Mouse (Mus musculus) embryonic facial prominence, embryonic 12.5 days (tissue): ENCODE measurements around the gene Rps7. TPM values are rescaled to one million over a fixed set of nuclear protein-coding genes. Genes with fewer than 3 reads are reported as not detected.

Experiments
- ATAC-seq: fragments of 200-750 bp; cut with Nextera tagmentation; 2 replicates; pipeline ENCODE4 v1.8.0; 2017; ENCODE audit not compliant: insufficient number of reproducible peaks, insufficient read depth, low FRiP score, low TSS enrichment
- H3K27ac ChIP-seq: fragments of 300-500 bp; sonication (generic); 2 replicates; pipeline ENCODE4 v1.5.1; 2016; ENCODE audit warnings: mild to moderate bottlenecking
- H3K27me3 ChIP-seq: fragments of 300-500 bp; sonication (generic); 2 replicates; pipeline ENCODE4 v1.6.1; 2016; ENCODE audit warnings: mild to moderate bottlenecking, moderate library complexity
- H3K36me3 ChIP-seq: fragments of 300-500 bp; sonication (generic); 2 replicates; pipeline ENCODE4 v1.6.1; 2016; ENCODE audit warnings: mild to moderate bottlenecking
- H3K4me1 ChIP-seq: fragments of 300-500 bp; sonication (generic); 2 replicates; pipeline ENCODE4 v1.6.1; 2016
- H3K4me2 ChIP-seq: fragments of 300-500 bp; sonication (generic); replicated peaks from 2 replicates; pipeline ENCODE4 v1.6.1; 2016; ENCODE audit warnings: mild to moderate bottlenecking, moderate library complexity
- H3K4me3 ChIP-seq: fragments of 300-500 bp; sonication (generic); 2 replicates; pipeline ENCODE4 v1.5.1; 2016; ENCODE audit warnings: mild to moderate bottlenecking
- H3K9ac ChIP-seq: fragments of 300-500 bp; sonication (generic); 2 replicates; pipeline ENCODE4 v1.6.1; 2016; ENCODE audit warnings: mild to moderate bottlenecking, moderate library complexity
- H3K9me3 ChIP-seq: fragments of 300-500 bp; sonication (generic); 2 replicates; pipeline ENCODE4 v1.6.1; 2016; ENCODE audit warnings: mild to moderate bottlenecking, moderate library complexity
- WGBS: fragments of 180-500 bp; shearing (Covaris S2); methylation state at CpG from one replicate; pipeline ENCODE4 v1.1.7; 2016; 5-methylcytosine and 5-hydroxymethylcytosine counted together
- polyA plus RNA-seq: library from polyadenylated mRNA; unstranded; fragments of >200 nt; fragmentation: Nextera tagmentation; extraction: Ambion mirVana; gene quantifications from 2 replicates; pipeline ENCODE4 v1.2.1, GENCODE M21; 2016

Rps7 gene
- 708 and 761 TPM in 2 replicates for polyA plus RNA-seq

- 7% methylated on average over 69 of the region's 69 CpGs for WGBS
- Histone ChIP-seq H3K9me3 (no peaks in the 10 kb centered on the region), H3K27ac (peak within 1 kb of the TSS; percentile 94), H3K4me2 (peak within 1 kb of the TSS; percentile 84), H3K4me3 (peak within 1 kb of the TSS; percentile 89), H3K36me3 (peaks cover 38% of the 10 kb centered on the region), H3K27me3 (no peaks in the 10 kb centered on the region), H3K4me1 (peaks cover 9% of the 10 kb centered on the region), H3K9ac (peak within 1 kb of the TSS; percentile 98)
- peak; percentile 96 for ATAC-seq
Measured at GRCm38 (mm10) chr12:28635535-28636476, at the start of gene Rps7. Gene Rps7, minus strand, starts transcription at chr12:28635953.

GRCm38 (mm10) chr12:28684674-28685073, 48.9 kb upstream of the Rps7 start:
- Histone ChIP-seq H3K36me3 (peaks cover 24% of the 10 kb centered on the region), H3K4me1 (no peaks in the 10 kb centered on the region), H3K4me3 (no peak overlapping the region), H3K4me2 (no peak overlapping the region), H3K9ac (no peak overlapping the region), H3K27me3 (no peaks in the 10 kb centered on the region), H3K27ac (no peak overlapping the region), H3K9me3 (no peaks in the 10 kb centered on the region)
- WGBS: 90% methylated on average over 1 of the region's 1 CpGs
- no peak for ATAC-seq

GRCm38 (mm10) chr12:28675925-28676209, 40.1 kb upstream of the Rps7 start:
- 64% methylated on average over 5 of the region's 5 CpGs for whole genome bisulfite sequencing
- Histone ChIP-seq H3K27me3 (no peaks in the 10 kb centered on the region), H3K9ac (peak overlapping the region; percentile 65), H3K36me3 (peaks cover 18% of the 10 kb centered on the region; the same call in 1 of the 2 replicates), H3K27ac (peak overlapping the region; percentile 95), H3K4me1 (0 out of 2 replicates have a peak, but pooled peaks cover 9% of the 10 kb centered on the region), H3K4me3 (peak overlapping the region; percentile 52), H3K4me2 (peak overlapping the region; percentile 60), H3K9me3 (no peaks in the 10 kb centered on the region)
- 0 out of 2 replicates have a peak, but pooled peaks have one; percentile 31 for ATAC-seq

- peak within 1 kb of the TSS; percentile 52 for H3K4me3 ChIP-seq
- peaks cover 14% of the 10 kb centered on the region; the same call in 1 of the 2 replicates for H3K36me3 ChIP-seq
- H3K27ac ChIP-seq: peak within 1 kb of the TSS; percentile 95
- peak; percentile 97 for ATAC-seq
- H3K9me3 ChIP-seq: no peaks in the 10 kb centered on the region
- H3K27me3 ChIP-seq: no peaks in the 10 kb centered on the region
- H3K9ac ChIP-seq: peak within 1 kb of the TSS; percentile 65
- 3% methylated on average over 52 of the region's 53 CpGs for WGBS
- peak within 1 kb of the TSS; percentile 60 for H3K4me2 ChIP-seq
- 0 out of 2 replicates have a peak, but pooled peaks cover 9% of the 10 kb centered on the region for H3K4me1 ChIP-seq
Measured at GRCm38 (mm10) chr12:28675121-28675924, 39.6 kb upstream of the Rps7 start, which contains the start of gene Adi1. Gene Adi1, plus strand, starts transcription at chr12:28675231.

- peak overlapping the region; percentile 60; the same call in 1 of the 2 replicates for H3K4me2 ChIP-seq
- H3K36me3 ChIP-seq: peaks cover 7% of the 10 kb centered on the region; the same call in 1 of the 2 replicates
- WGBS: 85% methylated on average over 10 of the region's 10 CpGs
- no peaks in the 10 kb centered on the region for H3K27me3 ChIP-seq
- peak overlapping the region; percentile 52; the same call in 1 of the 2 replicates for H3K4me3 ChIP-seq
- H3K4me1 ChIP-seq: 0 out of 2 replicates have a peak, but pooled peaks cover 9% of the 10 kb centered on the region
- H3K27ac ChIP-seq: peak overlapping the region; percentile 95; the same call in 1 of the 2 replicates
- ATAC-seq: no peak
- no peaks in the 10 kb centered on the region for H3K9me3 ChIP-seq
- no peak overlapping the region for H3K9ac ChIP-seq
Measured at GRCm38 (mm10) chr12:28674038-28674720, 38.4 kb upstream of the Rps7 start.

- Histone ChIP-seq H3K9ac (no peak overlapping the region), H3K9me3 (no peaks in the 10 kb centered on the region), H3K4me2 (no peak overlapping the region), H3K4me1 (0 out of 2 replicates have a peak, but pooled peaks cover 10% of the 10 kb centered on the region), H3K4me3 (no peak overlapping the region), H3K36me3 (no peaks in the 10 kb centered on the region; the same call in 1 of the 2 replicates), H3K27ac (no peak overlapping the region), H3K27me3 (no peaks in the 10 kb centered on the region)
- WGBS: 26% methylated on average over 8 of the region's 8 CpGs
- ATAC-seq: no peak
Measured at GRCm38 (mm10) chr12:28667287-28667686, 31.5 kb upstream of the Rps7 start.

- H3K27ac ChIP-seq: no peak overlapping the region
- H3K27me3 ChIP-seq: no peaks in the 10 kb centered on the region
- no peak for ATAC-seq
- H3K9me3 ChIP-seq: no peaks in the 10 kb centered on the region
- no peak overlapping the region for H3K4me3 ChIP-seq
- WGBS: 73% methylated on average over 4 of the region's 4 CpGs
- H3K9ac ChIP-seq: no peak overlapping the region
- no peaks in the 10 kb centered on the region; the same call in 1 of the 2 replicates for H3K36me3 ChIP-seq
- H3K4me1 ChIP-seq: 0 out of 2 replicates have a peak, but pooled peaks cover 10% of the 10 kb centered on the region
- H3K4me2 ChIP-seq: no peak overlapping the region
Measured at GRCm38 (mm10) chr12:28666734-28667133, 31.0 kb upstream of the Rps7 start.

GRCm38 (mm10) chr12:28662628-28663027, 26.9 kb upstream of the Rps7 start:
- Histone ChIP-seq H3K4me3 (no peak overlapping the region), H3K9me3 (no peaks in the 10 kb centered on the region), H3K36me3 (peaks cover 26% of the 10 kb centered on the region), H3K9ac (no peak overlapping the region), H3K27me3 (no peaks in the 10 kb centered on the region), H3K4me2 (no peak overlapping the region), H3K4me1 (0 out of 2 replicates have a peak, but pooled peaks cover 8% of the 10 kb centered on the region), H3K27ac (no peak overlapping the region)
- no peak for ATAC-seq
- WGBS: 79% methylated on average over 4 of the region's 4 CpGs

- H3K4me3 ChIP-seq: peak within 1 kb of the TSS; percentile 93
- H3K9me3 ChIP-seq: no peaks in the 10 kb centered on the region
- H3K4me1 ChIP-seq: peaks cover 4% of the 10 kb centered on the region; the same call in 1 of the 2 replicates
- H3K36me3 ChIP-seq: peaks cover 6% of the 10 kb centered on the region
- H3K27me3 ChIP-seq: no peaks in the 10 kb centered on the region
- H3K9ac ChIP-seq: peak within 1 kb of the TSS; percentile 78
- H3K4me2 ChIP-seq: peak within 1 kb of the TSS; percentile 68
- H3K27ac ChIP-seq: peak within 1 kb of the TSS; percentile 67; the same call in 1 of the 2 replicates
- WGBS: 2% methylated on average over 52 of the region's 52 CpGs
- ATAC-seq: peak; percentile 84
Measured at GRCm38 (mm10) chr12:28649141-28650110, 13.7 kb upstream of the Rps7 start, which contains the start of gene Rnaseh1. Gene Rnaseh1, plus strand, starts transcription at chr12:28649602.

- no peak overlapping the region for H3K4me2 ChIP-seq
- H3K9ac ChIP-seq: no peak overlapping the region
- H3K27ac ChIP-seq: no peak overlapping the region
- peaks cover 8% of the 10 kb centered on the region for H3K36me3 ChIP-seq
- H3K4me1 ChIP-seq: peaks cover 8% of the 10 kb centered on the region
- H3K9me3 ChIP-seq: no peaks in the 10 kb centered on the region
- WGBS: 74% methylated on average over 2 of the region's 2 CpGs
- ATAC-seq: no peak
- H3K27me3 ChIP-seq: peaks cover 3% of the 10 kb centered on the region; the same call in 1 of the 2 replicates
- no peak overlapping the region for H3K4me3 ChIP-seq
Measured at GRCm38 (mm10) chr12:28638778-28639177, 3.0 kb upstream of the Rps7 start.
